Mouse (Mus musculus) liver, adult (tissue): Measurements from ENCODE around the gene Slc6a11.

ENCODE experiments used
- GATA4 ChIP-seq: IDR thresholded peaks from 2 replicates; pipeline ENCODE4 v1.6.1; 2014; ENCODE audit warnings: mild to moderate bottlenecking, low read length; ENCODE audit not compliant: insufficient replicate concordance

Gene Slc6a11

GRCm38 (mm10) chr6:114216741-114217414 is 85.8 kb downstream of the Slc6a11 start:
- no peak for TF ChIP-seq GATA4

- TF ChIP-seq GATA4, result no peak
These were observed 93.4 kb downstream of the Slc6a11 start for GRCm38 (mm10) chr6:114224399-114224798.

GRCm38 (mm10) chr6:114227378-114227777 is 96.3 kb downstream of the Slc6a11 start:
- no peak for TF ChIP-seq GATA4

GRCm38 (mm10) chr6:114228196-114228595 is 97.2 kb downstream of the Slc6a11 start:
- TF ChIP-seq GATA4, result no peak

- no peak for TF ChIP-seq GATA4
These were observed 108.0 kb downstream of the Slc6a11 start for GRCm38 (mm10) chr6:114238892-114239644.

GRCm38 (mm10) chr6:114245665-114246064 is 114.6 kb downstream of the Slc6a11 start:
- TF ChIP-seq GATA4, result no peak

- TF ChIP-seq GATA4, result no peak
These were observed 119.3 kb downstream of the Slc6a11 start for GRCm38 (mm10) chr6:114250311-114250710.

GRCm38 (mm10) chr6:114254927-114255326 is 123.9 kb downstream of the Slc6a11 start:
- TF ChIP-seq GATA4, result no peak

GRCm38 (mm10) chr6:114257762-114258361 is 126.8 kb downstream of the Slc6a11 start:
- no peak for TF ChIP-seq GATA4

GRCm38 (mm10) chr6:114258661-114259193 is 127.7 kb downstream of the Slc6a11 start:
- no peak for TF ChIP-seq GATA4

- TF ChIP-seq GATA4, result no peak
These were observed 130.6 kb downstream of the Slc6a11 start for GRCm38 (mm10) chr6:114261609-114262008.

GRCm38 (mm10) chr6:114264010-114264409 is 133.0 kb downstream of the Slc6a11 start:
- no peak for TF ChIP-seq GATA4

GRCm38 (mm10) chr6:114264426-114264825 is 133.4 kb downstream of the Slc6a11 start:
- TF ChIP-seq GATA4, result no peak

- TF ChIP-seq GATA4, result no peak
These were observed 135.2 kb downstream of the Slc6a11 start for GRCm38 (mm10) chr6:114266273-114266672.

- TF ChIP-seq GATA4, result no peak
These were observed 136.9 kb downstream of the Slc6a11 start for GRCm38 (mm10) chr6:114267979-114268378.

- no peak for TF ChIP-seq GATA4
These were observed 138.5 kb downstream of the Slc6a11 start for GRCm38 (mm10) chr6:114269589-114269988.

GRCm38 (mm10) chr6:114270799-114271198 is 139.8 kb downstream of the Slc6a11 start:
- TF ChIP-seq GATA4, result no peak
